Mouse (Mus musculus): Measurements from ENCODE around the gene Ext2. TPM values are rescaled to one million over a fixed set of nuclear protein-coding genes. Genes with fewer than 3 reads are reported as not detected.
A peak's percentile ranks its signal among the peaks of the same experiment; 100 is the strongest.

The Ext2 gene
- total and polyA plus RNA-seq, 2 experiments from 2014 or later = 34.9 to 70.3 TPM

DNA sequence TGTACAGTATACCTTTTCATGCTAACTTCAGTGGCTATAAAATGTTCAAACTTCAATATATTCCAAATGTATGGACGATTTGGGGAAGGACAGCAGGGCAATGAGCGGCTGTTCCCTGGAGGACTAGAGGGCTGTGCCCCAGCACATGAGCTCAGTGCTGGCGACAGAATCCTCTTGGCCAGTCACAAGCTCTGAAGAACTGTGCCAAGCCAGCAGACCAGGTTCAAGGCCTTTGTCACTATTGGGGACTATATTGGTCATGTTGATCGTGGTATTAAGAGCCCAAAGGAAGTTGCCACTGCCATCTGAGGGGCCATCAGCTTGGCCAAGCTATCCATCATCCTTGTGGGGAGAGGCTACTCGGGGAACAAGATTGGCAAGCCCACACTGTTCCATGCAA is 28.0 kb downstream of the Ext2 start:
- no peak for ATAC-seq
- no peak overlapping the region for H3K4me3 ChIP-seq (ENCODE audit: low read length)
- H3K36me3 ChIP-seq (ENCODE audit: insufficient read depth, low read length) = peaks cover 40% of the 10 kb centered on the region
- H3K9ac ChIP-seq (replicated peaks; ENCODE audit: low read length) = no peak overlapping the region
- H3K4me1 ChIP-seq (ENCODE audit: insufficient read depth, low read length) = peaks cover 6% of the 10 kb centered on the region; the same call in 1 of the 2 replicates
- no peak overlapping the region for H3K27ac ChIP-seq
- H3K27me3 ChIP-seq (ENCODE audit: insufficient read depth, low read length) = no peaks in the 10 kb centered on the region
- H3K4me2 ChIP-seq (ENCODE audit: low read depth, low read length) = no peak overlapping the region
- TF ChIP-seq CTCF (IDR thresholded peaks at IDR 0.05; ENCODE audit: low read depth) = no peak
- no peaks in the 10 kb centered on the region for H3K9me3 ChIP-seq (ENCODE audit: low read length)
- 85% methylated on average over 5 of the region's 5 CpGs for WGBS
- DNase-seq (ENCODE audit: low spot score) = no peak

DNA sequence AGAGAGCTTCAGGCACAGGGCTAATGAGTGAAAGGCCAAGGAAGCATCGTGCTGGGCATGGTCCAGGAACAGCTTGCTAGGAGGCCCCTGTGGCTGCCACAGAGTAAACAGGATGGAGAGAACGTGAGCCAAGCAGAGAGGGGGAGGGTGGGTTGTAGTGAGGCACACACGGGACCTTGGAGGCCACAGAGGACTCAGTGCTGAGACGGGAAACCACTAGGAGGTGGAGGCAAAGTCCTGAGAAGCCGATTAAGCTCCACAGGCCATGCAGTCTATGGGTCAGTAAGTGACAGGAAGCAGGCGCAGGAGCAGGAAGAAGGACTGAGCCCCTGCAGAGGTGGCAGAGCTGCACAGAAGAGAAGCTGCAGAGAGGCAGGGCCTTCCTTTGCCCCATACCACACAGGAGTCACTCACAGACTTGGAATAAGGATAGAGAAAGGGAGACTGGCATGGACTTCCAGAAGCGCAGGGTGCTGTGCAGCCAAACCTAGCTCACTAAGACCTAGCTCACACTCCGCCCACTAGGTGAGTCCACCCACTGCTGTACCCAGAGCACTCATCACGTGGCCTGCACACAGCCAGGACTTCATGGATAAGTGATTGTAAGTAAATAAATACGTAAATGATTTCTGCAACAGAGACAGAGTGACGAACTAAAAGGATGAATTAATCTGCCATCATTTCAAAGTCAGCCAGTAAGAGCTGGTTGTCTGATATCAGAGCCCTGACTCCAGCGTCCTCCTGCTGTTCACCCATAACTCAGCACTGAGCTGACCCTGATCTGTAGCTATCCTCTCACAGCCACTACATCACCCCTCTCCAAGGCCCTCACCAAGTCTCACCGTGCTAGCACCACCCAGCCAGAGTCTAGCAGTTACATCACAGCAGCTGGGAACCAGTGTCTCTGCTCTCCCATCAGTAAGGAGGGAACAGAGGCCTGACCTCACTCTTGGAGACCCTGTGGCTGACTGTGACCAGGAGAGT is 30.6 kb downstream of the Ext2 start:
- 53% methylated on average over 13 of the region's 13 CpGs for WGBS
- peak overlapping the region; percentile 51; the same call in 1 of the 2 replicates for H3K27ac ChIP-seq
- no peak overlapping the region for H3K4me3 ChIP-seq (ENCODE audit: low read length)
- H3K9ac ChIP-seq (replicated peaks; ENCODE audit: low read length) = no peak overlapping the region
- H3K4me1 ChIP-seq (ENCODE audit: insufficient read depth, low read length) = peaks cover 6% of the 10 kb centered on the region; the same call in 1 of the 2 replicates
- DNase-seq (ENCODE audit: low spot score) (peak; percentile 64), ATAC-seq (peak; percentile 69)
- no peak overlapping the region for H3K4me2 ChIP-seq (ENCODE audit: low read depth, low read length)
- H3K9me3 ChIP-seq (ENCODE audit: low read length) = no peaks in the 10 kb centered on the region
- no peak; the same call in 1 of the 2 replicates for TF ChIP-seq CTCF (IDR thresholded peaks at IDR 0.05; ENCODE audit: low read depth)
- peaks cover 43% of the 10 kb centered on the region for H3K36me3 ChIP-seq (ENCODE audit: insufficient read depth, low read length)
- H3K27me3 ChIP-seq (ENCODE audit: insufficient read depth, low read length) = no peaks in the 10 kb centered on the region

DNA sequence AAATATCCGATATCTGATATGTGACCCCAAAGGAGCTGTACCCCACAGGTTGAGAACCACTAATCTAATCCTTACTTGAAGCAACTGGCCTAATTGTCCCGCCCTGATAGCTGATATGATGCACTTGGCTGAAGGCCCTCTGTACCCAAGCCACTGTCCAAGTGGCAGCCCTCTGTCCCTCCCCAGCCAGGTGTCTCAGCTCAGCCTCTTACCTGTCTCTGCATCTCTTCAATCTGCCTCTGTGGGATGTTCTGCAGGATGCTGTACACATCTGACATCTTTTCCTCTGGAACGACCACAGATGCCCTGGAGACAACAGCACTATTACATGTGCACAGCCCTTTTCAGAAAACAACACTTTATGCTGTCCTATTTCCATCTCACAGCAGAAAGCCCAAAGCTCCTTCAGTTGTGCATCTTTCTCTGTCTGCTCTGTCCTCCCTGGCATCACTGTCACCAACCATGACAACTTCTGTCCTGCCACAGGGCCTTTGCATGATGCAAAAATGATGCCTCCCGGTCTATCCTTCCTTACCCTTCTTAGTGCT is 31.5 kb downstream of the Ext2 start:
- no peaks in the 10 kb centered on the region for H3K9me3 ChIP-seq (ENCODE audit: low read length)
- peaks cover 39% of the 10 kb centered on the region for H3K36me3 ChIP-seq (ENCODE audit: insufficient read depth, low read length)
- H3K27ac ChIP-seq = no peak overlapping the region
- no peak overlapping the region for H3K9ac ChIP-seq (replicated peaks; ENCODE audit: low read length)
- TF ChIP-seq CTCF (IDR thresholded peaks at IDR 0.05; ENCODE audit: low read depth) = no peak
- DNase-seq (ENCODE audit: low spot score) (no peak), ATAC-seq (no peak)
- H3K4me1 ChIP-seq (ENCODE audit: insufficient read depth, low read length) = peaks cover 8% of the 10 kb centered on the region; the same call in 1 of the 2 replicates
- H3K27me3 ChIP-seq (ENCODE audit: insufficient read depth, low read length) = no peaks in the 10 kb centered on the region
- no peak overlapping the region for H3K4me2 ChIP-seq (ENCODE audit: low read depth, low read length)
- 84% methylated on average over 4 of the region's 4 CpGs for WGBS
- H3K4me3 ChIP-seq (ENCODE audit: low read length) = no peak overlapping the region

DNA sequence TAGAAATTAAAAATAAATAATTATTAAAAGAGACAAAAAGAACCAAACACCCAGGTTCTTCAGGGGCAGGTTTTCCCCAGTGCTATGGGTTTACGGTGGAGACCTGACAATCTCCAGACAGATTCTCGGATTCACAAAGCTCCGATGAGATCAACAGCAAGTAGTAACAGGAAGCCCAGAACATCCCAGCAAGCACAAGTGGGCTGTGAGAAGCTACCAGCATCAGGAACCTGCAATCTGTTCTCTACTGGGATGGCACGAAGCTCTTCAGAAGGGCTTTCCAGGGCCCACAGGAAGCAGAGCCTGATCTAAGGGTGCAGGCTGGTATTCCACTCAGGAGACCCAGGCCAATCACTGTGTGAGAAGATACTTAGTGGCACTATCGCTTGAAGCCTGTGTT is 33.8 kb downstream of the Ext2 start:
- no peak for ATAC-seq
- Histone ChIP-seq H3K9me3 (ENCODE audit: low read length) (no peaks in the 10 kb centered on the region), H3K4me1 (ENCODE audit: insufficient read depth, low read length) (peaks cover 19% of the 10 kb centered on the region), H3K4me2 (ENCODE audit: low read depth, low read length) (no peak overlapping the region), H3K4me3 (ENCODE audit: low read length) (no peak overlapping the region), H3K27me3 (ENCODE audit: insufficient read depth, low read length) (no peaks in the 10 kb centered on the region), H3K36me3 (ENCODE audit: insufficient read depth, low read length) (peaks cover 16% of the 10 kb centered on the region; the same call in 1 of the 2 replicates), H3K27ac (no peak overlapping the region), H3K9ac (replicated peaks; ENCODE audit: low read length) (no peak overlapping the region)
- 92% methylated on average over 5 of the region's 5 CpGs for WGBS
- TF ChIP-seq CTCF (IDR thresholded peaks at IDR 0.05; ENCODE audit: low read depth) = no peak
- no peak for DNase-seq (ENCODE audit: low spot score)

DNA sequence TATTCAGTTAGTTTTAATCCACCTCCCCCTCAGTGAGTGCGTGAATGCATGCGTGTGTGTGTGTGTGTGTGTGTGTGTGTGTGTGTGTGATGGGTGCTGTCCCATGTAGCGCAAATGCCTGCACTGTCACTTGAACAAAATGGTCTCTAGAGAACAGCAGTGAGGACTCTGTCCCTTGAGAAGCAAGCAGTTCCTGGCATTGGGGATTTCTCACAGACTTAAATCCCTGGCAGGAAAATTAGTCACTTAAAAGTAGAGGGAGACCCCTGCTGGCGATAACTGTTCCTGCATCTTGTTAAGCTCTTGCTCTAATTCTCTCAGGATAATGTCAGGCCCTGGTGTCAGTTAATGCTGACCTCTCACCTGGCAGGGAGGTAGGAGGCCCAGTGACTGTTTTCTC is 36.2 kb downstream of the Ext2 start:
- Histone ChIP-seq H3K4me2 (ENCODE audit: low read depth, low read length) (no peak overlapping the region), H3K27ac (no peak overlapping the region), H3K9me3 (ENCODE audit: low read length) (no peaks in the 10 kb centered on the region), H3K9ac (replicated peaks; ENCODE audit: low read length) (no peak overlapping the region), H3K36me3 (ENCODE audit: insufficient read depth, low read length) (peaks cover 10% of the 10 kb centered on the region; the same call in 1 of the 2 replicates), H3K4me1 (ENCODE audit: insufficient read depth, low read length) (peaks cover 13% of the 10 kb centered on the region), H3K4me3 (ENCODE audit: low read length) (no peak overlapping the region), H3K27me3 (ENCODE audit: insufficient read depth, low read length) (no peaks in the 10 kb centered on the region)
- peak; percentile 88 for TF ChIP-seq CTCF (IDR thresholded peaks at IDR 0.05; ENCODE audit: low read depth)
- ATAC-seq (0 out of 2 replicates have a peak, but pooled peaks have one; percentile 31), DNase-seq (ENCODE audit: low spot score) (peak; percentile 95)
- 42% methylated on average over 4 of the region's 4 CpGs for WGBS

DNA sequence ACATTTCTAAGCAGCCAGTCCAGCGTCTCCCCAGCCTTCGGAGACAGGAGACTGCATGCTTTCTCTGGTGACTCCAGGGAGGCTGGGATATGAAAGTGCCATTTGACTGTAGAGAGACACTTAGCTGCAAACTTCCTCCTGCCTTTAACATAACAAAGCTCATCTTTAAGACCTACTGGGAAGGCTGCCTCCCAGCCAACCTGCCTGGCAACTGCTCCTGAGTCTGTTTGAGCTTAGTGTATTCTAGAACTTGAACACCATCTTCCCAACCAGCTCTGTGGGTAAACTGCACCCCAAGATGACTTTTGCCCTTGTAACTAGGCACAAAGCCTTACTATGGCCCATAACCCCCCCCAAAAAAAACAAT is 37.0 kb downstream of the Ext2 start:
- no peak overlapping the region for H3K4me3 ChIP-seq (ENCODE audit: low read length)
- H3K27ac ChIP-seq = no peak overlapping the region
- no peaks in the 10 kb centered on the region for H3K9me3 ChIP-seq (ENCODE audit: low read length)
- 23% methylated on average over 2 of the region's 2 CpGs for WGBS
- ATAC-seq (no peak), DNase-seq (ENCODE audit: low spot score) (no peak)
- no peak overlapping the region for H3K9ac ChIP-seq (replicated peaks; ENCODE audit: low read length)
- H3K4me1 ChIP-seq (ENCODE audit: insufficient read depth, low read length) = peaks cover 13% of the 10 kb centered on the region
- H3K36me3 ChIP-seq (ENCODE audit: insufficient read depth, low read length) = peaks cover 10% of the 10 kb centered on the region; the same call in 1 of the 2 replicates
- no peak for TF ChIP-seq CTCF (IDR thresholded peaks at IDR 0.05; ENCODE audit: low read depth)
- H3K27me3 ChIP-seq (ENCODE audit: insufficient read depth, low read length) = no peaks in the 10 kb centered on the region
- H3K4me2 ChIP-seq (ENCODE audit: low read depth, low read length) = no peak overlapping the region

Data from hindbrain, postnatal 0 days (tissue).